Mouse (Mus musculus) ES-E14 (cell line): ENCODE data around the gene H2-T24.

Experiments used
- CHD2 ChIP-seq: IDR thresholded peaks from 2 replicates; pipeline ENCODE4 v1.6.1; 2014; ENCODE audit warnings: mild to moderate bottlenecking, low read depth, low read length, inconsistent platforms
- MAFK ChIP-seq: IDR thresholded peaks from 2 replicates; pipeline ENCODE4 v1.6.1; 2014; ENCODE audit warnings: mild to moderate bottlenecking, low read depth, low read length, inconsistent platforms; ENCODE audit not compliant: insufficient read depth

DNA sequence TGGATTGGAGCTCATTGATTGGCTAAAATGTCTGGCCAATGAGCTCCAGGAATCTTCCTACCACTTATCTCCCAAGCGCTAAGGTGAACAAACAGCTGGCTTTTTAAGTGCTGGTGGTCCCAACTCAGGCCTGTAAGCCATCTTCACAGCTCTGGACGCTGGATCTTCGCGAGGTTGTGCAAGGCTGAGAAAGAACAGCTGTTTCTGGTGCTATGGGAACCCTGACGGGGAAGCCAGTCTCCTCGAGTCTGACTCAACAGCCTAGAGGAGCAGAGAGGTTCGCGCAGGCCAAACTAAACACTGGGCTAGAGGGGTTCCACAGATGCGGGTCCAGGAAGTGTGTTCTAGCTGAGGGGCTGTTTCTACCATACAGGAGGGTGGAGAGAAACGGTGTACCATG is 28.6 kb downstream of the H2-T24 start:
- TF ChIP-seq CHD2, result no peak
- TF ChIP-seq MAFK, result no peak
